Mouse (Mus musculus): Measurements from ENCODE around the gene Suox. TPM values are rescaled to one million over a fixed set of nuclear protein-coding genes. Genes with fewer than 3 reads are reported as not detected.
"Not testable (repeated sequence)": the region's sequence is repeated elsewhere in the genome, so short reads cannot be mapped to it uniquely, and the experiment has no call there.

Suox gene
- 15.3 and 15.5 TPM in 2 replicates for total RNA-seq (2014; rRNA removed)
- 10.3 and 10.9 TPM in 2 replicates for polyA plus RNA-seq (2015; fragmentation: Nextera tagmentation; extraction: Ambion mirVana)

- H3K4me2 ChIP-seq (ENCODE audit: low read depth, low read length): peak within 1 kb of the TSS; percentile 75
- no peaks in the 10 kb centered on the region; the same call in 1 of the 2 replicates for H3K4me1 ChIP-seq (ENCODE audit: insufficient read depth, low read length)
- H3K27me3 ChIP-seq (ENCODE audit: insufficient read depth, low read length): no peaks in the 10 kb centered on the region
- no peaks in the 10 kb centered on the region for H3K9me3 ChIP-seq (ENCODE audit: low read length)
- peak within 1 kb of the TSS; percentile 54 for H3K4me3 ChIP-seq (ENCODE audit: low read length)
- peak within 1 kb of the TSS; percentile 48 for H3K9ac ChIP-seq (replicated peaks; ENCODE audit: low read length)
- peak; percentile 88 for ATAC-seq
- TF ChIP-seq CTCF (IDR thresholded peaks at IDR 0.05; ENCODE audit: low read depth): no peak
- peak within 1 kb of the TSS; percentile 37 for H3K27ac ChIP-seq
- peak; percentile 88 for DNase-seq (ENCODE audit: low spot score)
- peaks cover 11% of the 10 kb centered on the region; the same call in 1 of the 2 replicates for H3K36me3 ChIP-seq (ENCODE audit: insufficient read depth, low read length)
- under 1% methylated on average over 59 of the region's 60 CpGs for WGBS
Measured at GRCm38 (mm10) chr10:128673763-128674468, at the start of gene Suox. Suox (minus strand) TSS chr10:128674073.

- no peak for ATAC-seq
Measured at GRCm38 (mm10) chr10:128715559-128716537, 42.0 kb upstream of the Suox start.

GRCm38 (mm10) chr10:128711318-128711717, 37.4 kb upstream of the Suox start:
- 94% methylated on average over 7 of the region's 7 CpGs for WGBS
- not testable (repeated sequence) for H3K9me3 ChIP-seq (ENCODE audit: low read length); ATAC-seq; DNase-seq (ENCODE audit: low spot score); H3K9ac ChIP-seq (replicated peaks; ENCODE audit: low read length); H3K4me3 ChIP-seq (ENCODE audit: low read length); H3K27ac ChIP-seq; H3K4me2 ChIP-seq (ENCODE audit: low read depth, low read length); H3K4me1 ChIP-seq (ENCODE audit: insufficient read depth, low read length); H3K27me3 ChIP-seq (ENCODE audit: insufficient read depth, low read length); H3K36me3 ChIP-seq (ENCODE audit: insufficient read depth, low read length)

More at GRCm38 (mm10) chr10:128715559-128716537, 42.0 kb upstream of the Suox start:
- H3K9ac ChIP-seq (replicated peaks; ENCODE audit: low read length): no peak overlapping the region
- no peak overlapping the region for H3K27ac ChIP-seq
- H3K36me3 ChIP-seq (ENCODE audit: insufficient read depth, low read length): no peaks in the 10 kb centered on the region
- H3K4me2 ChIP-seq (ENCODE audit: low read depth, low read length): no peak overlapping the region
- 87% methylated on average over 19 of the region's 19 CpGs for WGBS
- no peak for TF ChIP-seq CTCF (IDR thresholded peaks at IDR 0.05; ENCODE audit: low read depth)
- DNase-seq (ENCODE audit: low spot score): no peak
- no peaks in the 10 kb centered on the region for H3K27me3 ChIP-seq (ENCODE audit: insufficient read depth, low read length)
- no peak overlapping the region for H3K4me3 ChIP-seq (ENCODE audit: low read length)
- H3K9me3 ChIP-seq (ENCODE audit: low read length): no peaks in the 10 kb centered on the region
- no peaks in the 10 kb centered on the region for H3K4me1 ChIP-seq (ENCODE audit: insufficient read depth, low read length)

- peak overlapping the region; percentile 58; the same call in 1 of the 2 replicates for H3K27ac ChIP-seq
Measured at GRCm38 (mm10) chr10:128705317-128705693, 31.4 kb upstream of the Suox start.

GRCm38 (mm10) chr10:128704491-128705316, 30.8 kb upstream of the Suox start, which contains the start of gene Cdk2:
Cdk2 (minus strand) TSS chr10:128705031.
- H3K4me3 ChIP-seq (ENCODE audit: low read length): peak within 1 kb of the TSS; percentile 80
- peak; percentile 94 for DNase-seq (ENCODE audit: low spot score)
- H3K27me3 ChIP-seq (ENCODE audit: insufficient read depth, low read length): no peaks in the 10 kb centered on the region
- peak within 1 kb of the TSS; percentile 61 for H3K9ac ChIP-seq (replicated peaks; ENCODE audit: low read length)
- under 1% methylated on average over 58 of the region's 62 CpGs for WGBS
- peak within 1 kb of the TSS; percentile 96 for H3K4me2 ChIP-seq (ENCODE audit: low read depth, low read length)
- H3K36me3 ChIP-seq (ENCODE audit: insufficient read depth, low read length): no peaks in the 10 kb centered on the region; the same call in 1 of the 2 replicates
- no peaks in the 10 kb centered on the region for H3K9me3 ChIP-seq (ENCODE audit: low read length)
- H3K4me1 ChIP-seq (ENCODE audit: insufficient read depth, low read length): no peaks in the 10 kb centered on the region
- TF ChIP-seq CTCF (IDR thresholded peaks at IDR 0.05; ENCODE audit: low read depth): no peak
- peak; percentile 95 for ATAC-seq
- H3K27ac ChIP-seq: peak within 1 kb of the TSS; percentile 83

More at GRCm38 (mm10) chr10:128705317-128705693, 31.4 kb upstream of the Suox start:
- Histone ChIP-seq H3K36me3 (ENCODE audit: insufficient read depth, low read length) (no peaks in the 10 kb centered on the region; the same call in 1 of the 2 replicates), H3K9me3 (ENCODE audit: low read length) (no peaks in the 10 kb centered on the region), H3K9ac (replicated peaks; ENCODE audit: low read length) (0 out of 2 replicates have a peak overlapping the region, but pooled peaks have one; percentile 24), H3K27me3 (ENCODE audit: insufficient read depth, low read length) (no peaks in the 10 kb centered on the region), H3K4me2 (ENCODE audit: low read depth, low read length) (peak overlapping the region; percentile 96), H3K4me3 (ENCODE audit: low read length) (peak overlapping the region; percentile 80), H3K4me1 (ENCODE audit: insufficient read depth, low read length) (no peaks in the 10 kb centered on the region)
- 7% methylated on average over 11 of the region's 11 CpGs for WGBS
- DNase-seq (ENCODE audit: low spot score) (peak; percentile 20), ATAC-seq (peak; percentile 36)
- no peak for TF ChIP-seq CTCF (IDR thresholded peaks at IDR 0.05; ENCODE audit: low read depth)

GRCm38 (mm10) chr10:128703895-128704294, 30.0 kb upstream of the Suox start, which contains the start of gene Pmel:
Pmel (plus strand) TSS chr10:128704195.
- Histone ChIP-seq H3K4me3 (ENCODE audit: low read length) (peak within 1 kb of the TSS; percentile 80), H3K4me1 (ENCODE audit: insufficient read depth, low read length) (no peaks in the 10 kb centered on the region), H3K9ac (replicated peaks; ENCODE audit: low read length) (peak within 1 kb of the TSS; percentile 61), H3K27me3 (ENCODE audit: insufficient read depth, low read length) (no peaks in the 10 kb centered on the region), H3K9me3 (ENCODE audit: low read length) (no peaks in the 10 kb centered on the region), H3K36me3 (ENCODE audit: insufficient read depth, low read length) (no peaks in the 10 kb centered on the region; the same call in 1 of the 2 replicates), H3K27ac (peak within 1 kb of the TSS; percentile 83), H3K4me2 (ENCODE audit: low read depth, low read length) (peak within 1 kb of the TSS; percentile 96)
- TF ChIP-seq CTCF (IDR thresholded peaks at IDR 0.05; ENCODE audit: low read depth): no peak
- ATAC-seq (no peak), DNase-seq (ENCODE audit: low spot score) (no peak)
- WGBS: 26% methylated on average over 4 of the region's 4 CpGs
